In the genomic region with DNA sequence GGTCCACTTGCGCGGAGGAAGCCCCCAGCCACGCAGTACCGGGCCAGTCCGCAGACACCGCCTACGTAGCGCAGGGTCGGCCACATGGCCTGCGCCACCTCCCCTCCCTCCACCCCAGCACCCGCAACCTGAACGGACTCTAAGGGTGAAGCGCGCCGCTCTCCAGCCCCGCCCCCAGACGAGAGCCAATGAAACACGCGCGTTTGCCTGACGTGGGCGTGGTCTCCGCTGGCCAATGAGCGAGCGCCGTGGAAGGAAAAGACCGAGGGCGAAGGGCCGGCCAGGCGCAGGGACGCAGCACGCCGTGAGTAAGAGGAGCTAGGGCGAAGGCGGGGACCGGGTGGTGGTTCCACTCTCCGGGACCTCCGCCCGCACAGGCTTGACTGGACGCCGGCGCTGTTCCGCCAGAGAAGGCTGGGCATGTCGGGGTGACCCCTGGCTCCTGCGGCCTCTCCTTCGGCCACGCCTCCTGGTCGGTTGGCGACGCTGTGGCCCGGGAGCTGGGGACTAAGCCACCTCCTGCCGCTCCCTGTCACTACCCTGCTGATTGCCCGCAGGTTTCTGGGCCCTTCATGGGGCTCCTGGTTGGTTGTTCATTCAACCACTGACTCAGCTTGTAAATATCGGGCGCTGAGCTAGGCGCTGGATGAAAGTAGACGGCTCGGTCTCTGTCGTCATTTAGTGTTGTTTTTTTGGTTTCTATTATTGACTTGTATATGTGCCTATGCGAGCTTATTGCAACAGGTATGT, we compare ENCODE assay signal across 8 mouse cellular contexts. TPM values are rescaled to one million over a fixed set of nuclear protein-coding genes. Genes with fewer than 3 reads are reported as not detected.
A peak's percentile ranks its signal among the peaks of the same experiment; 100 is the strongest.
DNase-seq lines count a peak whose midpoint lies in the region; ATAC-seq lines count a peak whose summit lies in the region.

A gene (minus strand): TSS at position 163 of the 750 bp plus-strand sequence.
A gene (plus strand): TSS at position 240 of the 750 bp plus-strand sequence.

- peak within 1 kb of the TSS; percentile 63 for H3K9ac ChIP-seq in kidney, embryonic 15.5 days

- ATAC-seq in erythroblast, adult 5-6 weeks (replicated peaks; ENCODE audit: low FRiP score, poor library complexity, severe bottlenecking), result peak; percentile 96
- ATAC-seq in kidney, embryonic 15.5 days (replicated peaks; ENCODE audit: low FRiP score), result peak; percentile 97
- ATAC-seq in monocyte, adult 5-6 weeks (replicated peaks; ENCODE audit: insufficient number of reproducible peaks, low FRiP score, low TSS enrichment, poor library complexity, severe bottlenecking), result peak; percentile 99

- peak within 1 kb of the TSS; percentile 78 for H3K4me3 ChIP-seq in heart, embryonic 10.5 days
- peak within 1 kb of the TSS; percentile 88 for H3K4me3 ChIP-seq in kidney, embryonic 15.5 days (replicated peaks)

- no peaks in the 10 kb centered on the region for H3K27me3 ChIP-seq in heart, embryonic 10.5 days (ENCODE audit: insufficient read depth, poor library complexity, severe bottlenecking)
- H3K27me3 ChIP-seq in kidney, embryonic 15.5 days, result no peaks in the 10 kb centered on the region

- H3K27ac ChIP-seq in heart, embryonic 10.5 days, result peak within 1 kb of the TSS; percentile 91
- peak within 1 kb of the TSS; percentile 97 for H3K27ac ChIP-seq in kidney, embryonic 15.5 days

- DNase-seq in B cell, adult 2 months, result peak; percentile 94
- peak; percentile 97 for DNase-seq in brain, adult 2 months (ENCODE audit: low read depth, low spot score)
- peak; percentile 99 for DNase-seq in heart, embryonic 10.5 days (ENCODE audit: low spot score)
- DNase-seq in liver, result peak; percentile 99
- DNase-seq in spleen, postnatal 4 days (ENCODE audit: low spot score in 2 of 2), result peak; percentile 97 to 98

- H3K9me3 ChIP-seq in heart, embryonic 10.5 days, result no peaks in the 10 kb centered on the region
- H3K9me3 ChIP-seq in kidney, embryonic 15.5 days (replicated peaks), result no peaks in the 10 kb centered on the region

- under 1% methylated on average over 60 of the region's 60 CpGs for WGBS in heart, embryonic 10.5 days
- WGBS in kidney, embryonic 15.5 days, result under 1% methylated on average over 60 of the region's 60 CpGs

- H3K4me1 ChIP-seq in heart, embryonic 10.5 days, result peaks cover 17% of the 10 kb centered on the region
- peaks cover 18% of the 10 kb centered on the region for H3K4me1 ChIP-seq in kidney, embryonic 15.5 days

- H3K4me2 ChIP-seq in kidney, embryonic 15.5 days, result peak within 1 kb of the TSS; percentile 88

- peaks cover 12% of the 10 kb centered on the region for H3K36me3 ChIP-seq in heart, embryonic 10.5 days
- H3K36me3 ChIP-seq in kidney, embryonic 15.5 days, result peaks cover 15% of the 10 kb centered on the region

RNA-seq across cellular contexts. Expression of the first gene that starts in this region (rescaled TPM):
- total RNA-seq in erythroblast, adult 5-6 weeks (2015; ENCODE audit: low replicate concordance), result 2.3 and 7.7 TPM in 2 replicates
- 3.3 and 3.9 TPM in 2 replicates for total RNA-seq in erythroblast, adult 5-6 weeks (2017; ENCODE audit: low replicate concordance)
- polyA plus RNA-seq in heart, embryonic 10.5 days (2016; fragmentation: Nextera tagmentation; extraction: Ambion mirVana), result 17.8 and 20.3 TPM in 2 replicates
- 22.3 TPM in 2 replicates for polyA plus RNA-seq in kidney, embryonic 15.5 days (2015; fragmentation: Nextera tagmentation; extraction: Ambion mirVana)
- total RNA-seq in monocyte, adult 5-6 weeks (2017), result 0.38 to 1.8 TPM in 2 of 3 replicates, not detected in the other

RNA-seq across cellular contexts. Expression of the second gene that starts in this region (rescaled TPM):
- total RNA-seq in erythroblast, adult 5-6 weeks (2015; ENCODE audit: low replicate concordance), result 15.5 and 47.3 TPM in 2 replicates
- total RNA-seq in erythroblast, adult 5-6 weeks (2017; ENCODE audit: low replicate concordance), result 11.7 and 15.2 TPM in 2 replicates
- polyA plus RNA-seq in heart, embryonic 10.5 days (2016; fragmentation: Nextera tagmentation; extraction: Ambion mirVana), result 27.6 and 33.2 TPM in 2 replicates
- polyA plus RNA-seq in kidney, embryonic 15.5 days (2015; fragmentation: Nextera tagmentation; extraction: Ambion mirVana), result 30.7 and 31.0 TPM in 2 replicates
- 1.1 to 11.9 TPM (median 5.0 TPM) in 3 replicates for total RNA-seq in monocyte, adult 5-6 weeks (2017)

Comparison
In these comparisons a context has a peak if more than half of its experiments do, and no peak if none do; other contexts are left out.
1. Peak in every context shown above with its lines: DNase-seq, ATAC-seq, H3K4me3 ChIP-seq and H3K27ac ChIP-seq.